Mouse (Mus musculus) lung, adult 2 months (tissue): ENCODE measurements around the gene Kcnab3.

Experiments used
- CTCF ChIP-seq: fragments of 200-500 bp; IDR thresholded peaks from 2 replicates; pipeline ENCODE4 v1.5.1; 2011; ENCODE audit warnings: mild to moderate bottlenecking, low read length, control low read depth; ENCODE audit not compliant: insufficient read depth
- POLR2A ChIP-seq: fragments of 200-500 bp; IDR thresholded peaks from 2 replicates; pipeline ENCODE4 v1.6.1; 2011; ENCODE audit warnings: low read depth, mild to moderate bottlenecking, control low read depth, low read length, borderline replicate concordance; ENCODE audit errors: extremely low read depth

DNA sequence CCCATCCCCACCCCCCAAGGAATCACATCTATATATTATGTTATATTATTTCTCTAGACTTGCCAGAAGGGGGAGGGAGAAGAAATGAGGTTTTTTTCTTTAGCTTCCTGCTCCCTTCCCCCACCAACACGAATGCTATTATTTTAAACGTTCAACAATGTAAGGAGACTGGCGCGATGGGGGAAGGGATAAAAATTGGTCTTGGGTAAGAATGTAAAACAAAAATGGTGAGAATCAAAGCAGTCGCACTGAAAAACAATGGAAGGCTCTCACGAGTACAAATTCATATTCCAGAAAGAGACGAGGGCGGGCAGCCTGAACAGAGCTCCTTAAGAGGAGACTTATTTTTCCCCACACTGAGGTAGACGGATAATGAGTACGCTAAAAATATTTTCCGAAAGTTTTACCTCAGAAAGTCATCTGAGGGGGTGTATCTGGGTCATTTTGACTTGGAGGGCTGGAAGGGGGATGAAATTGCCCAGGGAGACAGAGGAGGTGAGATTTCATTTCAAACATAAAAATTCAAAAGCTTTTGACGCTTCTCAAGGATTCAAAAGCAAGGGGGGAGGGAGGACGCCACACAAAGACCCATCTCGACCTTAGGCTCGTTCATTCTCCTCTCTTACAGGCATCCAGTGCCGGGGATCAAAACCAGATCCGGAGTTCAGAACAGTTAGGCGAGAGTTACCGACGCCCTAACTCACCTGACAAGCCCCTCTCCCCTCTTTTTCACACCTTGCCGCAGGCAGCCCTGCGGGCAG, 41.0 kb downstream of the Kcnab3 start:
- no peak for TF ChIP-seq CTCF
- TF ChIP-seq POLR2A = no peak
